Mouse (Mus musculus): ENCODE measurements at regions not wholly inside any gene's neighbourhood (a gene's known extent, or its start where the extent isn't known, plus 50 kb on each side); places are given as distances from the start of the nearest gene placed in this dataset.

DNA sequence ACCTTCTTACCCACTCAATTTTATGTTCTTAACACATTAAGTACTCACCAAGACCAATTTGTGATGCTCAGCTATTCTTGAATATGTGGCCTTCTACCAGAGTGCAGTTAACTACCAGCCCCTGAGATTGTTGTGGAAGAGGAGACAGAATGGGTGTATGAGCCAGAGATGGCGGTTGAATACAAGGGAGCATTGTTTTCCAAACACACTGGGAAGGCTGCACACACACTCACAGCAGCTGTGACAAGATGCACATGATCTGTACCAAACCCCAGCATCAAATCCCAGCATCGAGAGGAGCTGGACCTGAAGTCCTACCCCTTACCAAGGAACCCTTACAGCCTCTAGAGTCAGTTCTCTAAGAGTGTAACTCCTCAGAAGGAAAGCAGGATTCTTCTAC, 91.4 kb upstream of the Wscd1 start:
- peak in 1 of 2 experiments; percentile 49 for DNase-seq (ENCODE audit: low spot score in 2 of 2)

GRCm38 (mm10) chr11:71670111-71671050, 79.3 kb upstream of the Wscd1 start:
- no peak for DNase-seq (ENCODE audit: low spot score in 2 of 2)

- DNase-seq (ENCODE audit: low spot score in 2 of 2), result no peak
These were observed 77.3 kb upstream of the Wscd1 start for GRCm38 (mm10) chr11:71672171-71673050.

DNA sequence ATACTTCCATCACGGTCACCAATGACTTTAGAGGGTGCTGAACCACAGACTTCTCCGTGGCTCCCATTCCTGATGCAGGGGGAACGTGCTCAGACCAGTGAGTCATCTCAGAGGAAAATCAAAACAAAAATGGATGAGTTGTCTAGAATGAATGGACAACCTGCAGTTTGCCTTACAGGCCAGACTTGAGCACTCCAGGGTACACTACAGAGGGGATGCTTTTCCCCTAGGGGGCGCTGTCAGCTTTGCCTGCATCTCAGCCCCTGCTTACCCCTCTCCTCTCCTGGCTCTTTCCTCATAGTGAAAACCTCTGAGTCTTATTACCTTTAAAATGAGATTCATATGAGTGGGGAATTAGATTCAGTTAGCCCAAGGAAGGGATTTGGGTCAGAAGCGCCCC, 75.4 kb upstream of the Wscd1 start:
- DNase-seq (ENCODE audit: low spot score in 2 of 2), result peak; percentile 58 to 92

- DNase-seq (ENCODE audit: low spot score in 2 of 2), result no peak
These were observed 73.9 kb upstream of the Wscd1 start for GRCm38 (mm10) chr11:71675714-71676313.

DNA sequence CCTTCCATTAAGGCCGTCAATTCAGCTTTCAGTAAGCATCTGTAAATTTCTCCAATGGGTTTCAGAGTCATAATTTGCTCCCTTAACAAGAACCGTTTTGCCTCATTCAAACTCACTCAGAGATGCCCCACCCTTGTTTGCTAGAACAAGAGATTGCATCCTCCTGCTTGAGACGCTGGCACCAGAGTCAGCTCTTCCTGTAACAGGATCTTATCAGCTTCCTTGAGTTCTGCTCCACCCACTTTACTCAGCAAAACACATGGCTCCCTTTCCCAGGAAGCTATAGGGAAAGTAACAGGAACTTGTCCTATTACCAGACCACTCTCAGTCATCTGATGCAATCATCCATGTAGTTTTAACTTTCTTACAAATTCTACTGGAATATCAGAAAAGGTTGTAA, 52.7 kb upstream of the Wscd1 start:
- DNase-seq (ENCODE audit: low spot score in 2 of 2), result no peak

DNA sequence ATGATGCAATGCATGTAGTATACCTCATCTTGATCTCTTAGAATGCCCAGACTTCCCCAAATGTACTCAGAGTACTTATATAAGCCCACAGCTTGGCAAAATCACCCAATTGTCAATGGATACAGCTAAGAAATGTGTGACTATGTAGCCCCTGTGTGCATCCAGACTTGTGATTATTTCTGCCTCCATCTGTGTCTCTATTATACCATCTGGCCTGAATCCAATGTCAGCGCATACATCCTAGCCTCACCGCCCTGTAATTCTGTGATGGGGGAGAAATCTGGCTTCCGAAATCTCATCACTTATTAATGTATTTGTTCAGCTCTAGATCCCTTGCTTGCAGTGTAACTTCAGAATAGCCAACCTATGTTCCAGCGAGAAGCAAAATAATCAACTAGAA, 50.9 kb upstream of the Wscd1 start:
- no peak for DNase-seq (ENCODE audit: low spot score in 2 of 2)
